Mouse (Mus musculus): Measurements from ENCODE around the gene Nub1.
A peak's percentile ranks its signal among the peaks of the same experiment; 100 is the strongest.

Nub1 gene

GRCm38 (mm10) chr5:24747533-24747932, 62.2 kb downstream of the Nub1 start:
- no peak for DNase-seq

- no peak for DNase-seq
Observed at GRCm38 (mm10) chr5:24749731-24750130, 64.4 kb downstream of the Nub1 start.

GRCm38 (mm10) chr5:24750321-24751304, 65.3 kb downstream of the Nub1 start:
- DNase-seq = peak; percentile 94

- DNase-seq = peak; percentile 75
Observed at GRCm38 (mm10) chr5:24751305-24752174, 66.2 kb downstream of the Nub1 start.

GRCm38 (mm10) chr5:24752175-24752498, 66.8 kb downstream of the Nub1 start:
- DNase-seq = no peak

- DNase-seq = no peak
Observed at GRCm38 (mm10) chr5:24756931-24757330, 71.6 kb downstream of the Nub1 start.

GRCm38 (mm10) chr5:24757816-24758215, 72.5 kb downstream of the Nub1 start, which contains the start of gene Crygn:
Crygn (minus strand) TSS chr5:24758008.
- DNase-seq = no peak

Measured in thymus, postnatal 4 days (tissue).